Mouse (Mus musculus) heart, adult 2 months (tissue): ENCODE measurements around the gene Atp5h. TPM values are rescaled to one million over a fixed set of nuclear protein-coding genes. Genes with fewer than 3 reads are reported as not detected.
"Not testable (repeated sequence)": the region's sequence is repeated elsewhere in the genome, so short reads cannot be mapped to it uniquely, and the experiment has no call there.

Experiments used
- DNase-seq, 2 experiments: peaks; one replicate each; pipeline ENCODE4 v3.0.0; 2021
- H3K27ac ChIP-seq: fragments of 200-600 bp; 2 replicates; pipeline ENCODE4 v1.8.1; 2022
- H3K27me3 ChIP-seq: fragments of 200-500 bp; 2 replicates; pipeline ENCODE4 v1.6.1; 2012; ENCODE audit warnings: mild to moderate bottlenecking, low read length, inconsistent platforms, mixed read lengths; ENCODE audit not compliant: control insufficient read depth, insufficient read depth
- H3K36me3 ChIP-seq: fragments of 200-500 bp; 2 replicates; pipeline ENCODE4 v1.6.1; 2012; ENCODE audit warnings: low read length, inconsistent platforms; ENCODE audit not compliant: control insufficient read depth, insufficient read depth
- H3K4me1 ChIP-seq: fragments of 200-500 bp; 2 replicates; pipeline ENCODE4 v1.6.1; 2011; ENCODE audit warnings: low read length; ENCODE audit not compliant: control insufficient read depth, insufficient read depth
- H3K4me3 ChIP-seq: fragments of 200-600 bp; 2 replicates; pipeline ENCODE4 v1.8.1; 2022
- H3K79me2 ChIP-seq: fragments of 200-500 bp; replicated peaks from 2 replicates; pipeline ENCODE4 v1.6.1; 2012; ENCODE audit warnings: mild to moderate bottlenecking, inconsistent platforms, low read length, moderate library complexity, mixed read lengths; ENCODE audit not compliant: control insufficient read depth, insufficient read depth
- H3K9ac ChIP-seq: fragments of 200-500 bp; 2 replicates; pipeline ENCODE4 v1.6.1; 2012; ENCODE audit warnings: low read depth, mild to moderate bottlenecking, control low read depth, inconsistent platforms, low read length, mixed read lengths
- CTCF ChIP-seq: fragments of 200-600 bp; IDR thresholded peaks from 2 replicates; pipeline ENCODE4 v1.8.1; 2022; ENCODE audit warnings: antibody characterized with exemption, mild to moderate bottlenecking, moderate library complexity
- EP300 ChIP-seq: fragments of 200-500 bp; IDR thresholded peaks from 2 replicates; pipeline ENCODE4 v1.6.1; 2011; ENCODE audit warnings: low read depth, low read length, control low read depth; ENCODE audit not compliant: insufficient read depth
- POLR2A ChIP-seq: fragments of 200-500 bp; IDR thresholded peaks from 2 replicates; pipeline ENCODE4 v1.6.1; 2011; ENCODE audit warnings: mild to moderate bottlenecking, low read depth, low read length, control low read depth; ENCODE audit not compliant: insufficient read depth
- WGBS: fragments of 180-500 bp; shearing (Covaris S2); methylation state at CpG from one replicate; pipeline ENCODE4 v1.1.7; 2018; 5-methylcytosine and 5-hydroxymethylcytosine counted together
- intact Hi-C: fragments of 180-260 bp; cut with DNase I; formaldehyde crosslinking; loops from one replicate; pipeline ENCODE4 v1.15.1; 2025
- polyA plus RNA-seq: library from polyadenylated mRNA; depleted of rRNA; stranded (reverse); fragments of >200 nt; gene quantifications from 2 replicates; pipeline ENCODE4 v1.2.3, GENCODE M21; 2012
- total RNA-seq, 2 experiments: library from RNA; stranded (reverse); gene quantifications; 2 replicates each; pipeline ENCODE4 v1.2.3; 2021

Gene Atp5h
- total and polyA plus RNA-seq, 3 experiments = 830 to 2,328 (median 1,964) TPM

DNA sequence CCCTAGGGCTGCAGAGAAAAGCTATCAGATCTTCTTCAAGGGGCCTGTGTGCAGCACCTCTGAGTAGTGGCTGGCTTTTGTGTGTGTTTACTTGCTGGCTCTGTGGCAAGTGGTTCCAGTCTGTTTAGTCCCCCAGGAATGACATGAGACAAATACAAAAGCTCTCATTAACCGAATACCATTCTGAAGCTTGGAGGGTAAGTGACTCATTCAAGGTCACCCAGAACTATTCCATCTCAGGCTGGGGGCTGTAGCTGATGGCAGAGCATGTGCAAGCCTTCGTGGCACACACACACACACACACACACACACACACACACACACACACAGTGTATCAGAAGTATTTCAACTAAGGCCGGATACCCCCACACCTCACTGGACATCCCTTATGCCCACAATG lies 19.6 kb downstream of the Atp5h start:
- WGBS = 66% methylated on average over 3 of the region's 3 CpGs
- H3K27ac ChIP-seq = no peak overlapping the region
- DNase-seq = no peak

DNA sequence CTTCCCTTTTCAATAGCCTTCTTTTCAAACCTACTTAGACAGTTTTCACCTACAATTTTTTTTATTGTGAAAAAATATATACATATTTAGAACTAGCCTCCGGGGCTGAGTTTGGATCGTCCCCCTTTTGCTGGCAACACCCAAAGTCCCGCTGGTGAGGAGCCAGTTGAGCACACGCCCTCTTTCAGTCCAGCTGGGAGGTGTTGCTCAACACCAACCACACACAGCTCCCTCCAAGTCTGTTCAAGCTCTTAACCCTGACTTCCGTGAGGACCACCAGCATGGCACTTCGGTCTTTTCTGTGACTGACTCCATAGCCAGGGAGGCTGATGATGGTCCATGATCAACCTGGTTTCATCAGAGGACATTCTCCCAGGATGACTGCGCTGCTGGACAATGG lies 21.7 kb downstream of the Atp5h start:
- H3K4me1 ChIP-seq = no peaks in the 10 kb centered on the region
- no peaks in the 10 kb centered on the region for H3K36me3 ChIP-seq
- H3K27ac ChIP-seq = no peak overlapping the region
- intact Hi-C loops = no loop called here
- no peak for DNase-seq
- H3K79me2 ChIP-seq = no peaks in the 10 kb centered on the region
- 57% methylated on average over 7 of the region's 7 CpGs for WGBS
- no peaks in the 10 kb centered on the region for H3K27me3 ChIP-seq
- TF ChIP-seq POLR2A (no peak), EP300 (no peak), CTCF (no peak)
- H3K4me3 ChIP-seq = no peak overlapping the region
- no peak overlapping the region for H3K9ac ChIP-seq

More for the DNA sequence above, 19.6 kb downstream of the Atp5h start:
- TF ChIP-seq CTCF (no peak), POLR2A (no peak), EP300 (no peak)
- Histone ChIP-seq H3K4me3 (no peak overlapping the region), H3K79me2 (no peaks in the 10 kb centered on the region), H3K4me1 (peaks cover 5% of the 10 kb centered on the region), H3K27me3 (no peaks in the 10 kb centered on the region), H3K9ac (no peak overlapping the region), H3K36me3 (no peaks in the 10 kb centered on the region; the same call in 1 of the 2 replicates)
- intact Hi-C loops = no loop called here

DNA sequence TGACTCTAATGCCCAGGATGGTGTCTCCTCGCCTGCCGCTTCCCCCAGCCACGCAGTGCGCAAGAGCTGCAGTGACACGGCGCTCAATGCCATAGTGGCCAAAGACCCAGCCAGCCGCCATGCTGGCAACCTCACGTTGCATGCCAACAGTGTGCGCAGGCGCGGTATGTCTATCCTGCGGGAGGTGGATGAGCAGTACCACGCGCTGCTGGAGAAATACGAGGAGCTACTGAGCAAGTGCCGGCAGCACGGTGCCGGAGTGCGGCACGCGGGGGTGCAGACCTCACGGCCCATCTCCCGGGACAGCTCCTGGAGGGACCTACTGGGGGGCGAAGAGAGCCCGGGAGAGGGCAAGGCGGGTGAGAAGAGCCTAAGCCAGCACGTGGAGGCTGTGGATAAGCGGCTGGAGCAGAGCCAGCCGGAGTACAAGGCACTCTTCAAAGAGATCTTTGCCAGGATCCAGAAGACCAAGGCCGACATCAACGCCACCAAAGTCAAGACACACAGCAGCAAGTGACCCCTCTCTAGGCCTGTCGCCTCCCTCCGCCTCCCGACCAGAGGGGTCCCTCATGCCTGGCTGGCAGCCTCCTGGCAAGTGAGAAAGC lies 25.9 kb downstream of the Atp5h start:
- Histone ChIP-seq H3K27me3 (no peaks in the 10 kb centered on the region), H3K9ac (no peak overlapping the region), H3K79me2 (no peaks in the 10 kb centered on the region), H3K4me3 (no peak overlapping the region), H3K27ac (no peak overlapping the region), H3K4me1 (no peaks in the 10 kb centered on the region), H3K36me3 (no peaks in the 10 kb centered on the region)
- TF ChIP-seq EP300 = no peak
- TF ChIP-seq POLR2A = no peak; the same call in 1 of the 2 replicates
- TF ChIP-seq CTCF = no peak
- 72% methylated on average over 34 of the region's 34 CpGs for WGBS
- intact Hi-C loops = no loop called here
- DNase-seq = no peak

DNA sequence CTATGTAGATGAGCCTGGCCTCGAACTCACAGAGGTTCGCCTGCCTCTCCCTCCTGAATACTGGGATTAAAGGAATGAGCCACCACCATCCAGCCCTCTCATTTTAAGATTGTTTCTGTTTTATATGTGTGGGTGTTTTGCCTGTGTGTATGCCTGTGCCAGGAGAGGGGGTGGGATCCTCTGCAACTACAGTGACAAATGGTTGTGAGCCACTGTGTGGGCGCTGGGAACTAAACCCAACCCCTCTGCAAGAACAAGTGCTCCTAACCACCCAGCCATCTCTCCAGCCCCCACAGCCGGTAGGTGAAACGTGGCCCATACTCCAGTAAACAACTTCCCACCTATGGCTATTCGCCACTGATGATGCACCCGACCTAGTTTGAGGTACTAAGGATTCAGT lies 28.4 kb downstream of the Atp5h start:
- TF ChIP-seq EP300 = no peak
- no peak for TF ChIP-seq CTCF
- TF ChIP-seq POLR2A = no peak
- no peaks in the 10 kb centered on the region for H3K4me1 ChIP-seq
- no peaks in the 10 kb centered on the region for H3K27me3 ChIP-seq
- DNase-seq = no peak
- H3K4me3 ChIP-seq = no peak overlapping the region
- H3K9ac ChIP-seq = no peak overlapping the region
- H3K36me3 ChIP-seq = no peaks in the 10 kb centered on the region
- WGBS = 91% methylated on average over 7 of the region's 7 CpGs
- no peaks in the 10 kb centered on the region for H3K79me2 ChIP-seq
- no peak overlapping the region for H3K27ac ChIP-seq
- intact Hi-C loops = no loop called here

DNA sequence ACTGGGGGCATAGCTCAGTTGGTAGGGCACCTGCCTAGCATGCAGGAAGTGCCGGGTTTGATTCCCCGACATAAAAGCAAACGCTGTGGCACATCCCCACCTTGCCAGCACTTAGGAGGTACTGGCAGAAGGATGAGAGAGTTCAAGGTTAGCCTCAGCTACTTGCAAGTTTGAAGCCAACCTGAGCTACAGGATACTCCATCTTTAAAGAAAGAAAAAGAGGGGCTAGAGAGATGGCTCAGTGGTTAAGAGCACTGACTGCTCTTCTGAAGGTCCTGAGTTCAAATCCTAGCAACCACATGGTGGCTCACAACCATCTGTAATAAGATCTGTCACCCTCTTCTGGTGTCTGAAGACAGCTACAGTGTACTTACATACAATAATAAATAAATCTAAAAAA lies 32.9 kb downstream of the Atp5h start:
- DNase-seq, H3K79me2 ChIP-seq, H3K27me3 ChIP-seq, H3K36me3 ChIP-seq, H3K4me3 ChIP-seq, intact Hi-C loops, H3K4me1 ChIP-seq, H3K27ac ChIP-seq, H3K9ac ChIP-seq: not testable (repeated sequence)
- WGBS = 83% methylated on average over 3 of the region's 3 CpGs

DNA sequence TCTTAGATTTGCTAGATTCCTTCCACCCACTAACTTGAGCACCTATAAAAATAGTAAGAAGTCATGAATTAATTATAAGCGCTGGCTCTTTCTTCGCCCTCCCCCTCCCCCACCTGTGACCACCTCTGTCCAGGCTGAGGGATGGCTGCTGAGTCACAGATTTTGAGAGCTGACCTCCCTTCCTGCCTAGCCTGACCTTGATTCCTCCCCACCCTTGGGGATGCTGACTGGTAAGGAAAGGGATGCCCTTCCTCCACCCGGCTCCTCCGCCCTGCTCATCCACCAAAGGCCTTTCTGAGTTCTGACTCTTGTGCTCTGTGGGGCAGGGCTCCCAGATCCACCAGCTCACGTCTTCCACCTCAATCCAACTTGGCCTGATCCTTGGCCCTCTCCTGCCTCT lies 35.2 kb downstream of the Atp5h start:
- Histone ChIP-seq H3K36me3 (no peaks in the 10 kb centered on the region), H3K27ac (no peak overlapping the region), H3K9ac (no peak overlapping the region), H3K4me1 (peaks cover 6% of the 10 kb centered on the region), H3K79me2 (no peaks in the 10 kb centered on the region), H3K27me3 (no peaks in the 10 kb centered on the region), H3K4me3 (no peak overlapping the region)
- 62% methylated on average over 5 of the region's 5 CpGs for WGBS
- intact Hi-C loops = no loop called here
- no peak for DNase-seq
- TF ChIP-seq POLR2A (no peak), CTCF (no peak), EP300 (no peak)
